Mouse (Mus musculus) embryo, embryonic 11 days (tissue): Measurements from ENCODE around the gene Pex5l.

Source experiments
- DNase-seq: peaks from one replicate; pipeline ENCODE4 v3.0.0-alpha.2; 2015

The Pex5l gene

DNA sequence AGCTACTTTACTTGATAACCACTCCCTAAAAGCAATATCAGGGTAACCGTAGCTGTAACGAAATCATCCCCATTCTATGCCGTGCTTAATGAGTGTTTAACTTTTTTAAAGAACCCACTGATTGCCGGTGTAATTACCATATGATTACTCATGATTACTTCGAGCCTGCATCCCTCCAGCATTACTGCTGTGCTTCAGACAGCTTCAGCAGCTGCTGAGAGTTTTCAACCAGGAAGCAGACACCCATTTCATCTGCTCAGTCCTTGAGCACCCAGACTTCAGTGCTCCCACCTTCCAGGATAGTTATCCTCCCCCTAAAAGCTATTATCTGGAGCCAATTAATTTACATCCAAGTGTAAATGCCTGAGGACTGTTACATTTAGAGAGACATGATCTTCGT, 218.9 kb downstream of the Pex5l start:
- DNase-seq: no peak

DNA sequence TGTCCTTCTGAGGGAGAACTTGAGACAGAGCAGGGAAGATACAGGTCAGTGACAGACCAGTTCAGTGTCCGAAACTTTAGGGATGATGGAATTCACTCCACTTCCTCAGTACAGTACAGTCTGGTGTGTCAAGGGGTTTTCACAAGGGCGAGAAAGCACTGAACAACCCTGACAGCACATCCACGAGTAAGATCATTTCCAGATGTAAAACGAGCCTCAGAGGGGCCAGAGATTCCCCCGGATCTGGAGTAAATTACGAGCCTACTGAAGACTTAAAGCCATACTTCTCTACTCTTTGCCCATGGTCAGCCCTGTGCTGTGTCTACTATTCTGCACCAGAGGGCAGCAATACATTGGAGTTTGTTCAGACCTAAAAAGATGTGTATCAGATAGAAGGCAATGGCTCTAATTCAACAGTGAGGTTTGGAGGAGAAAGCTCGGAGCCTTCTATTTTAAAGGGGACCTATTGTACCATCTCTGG, 232.9 kb downstream of the Pex5l start:
- peak; percentile 77 for DNase-seq

DNA sequence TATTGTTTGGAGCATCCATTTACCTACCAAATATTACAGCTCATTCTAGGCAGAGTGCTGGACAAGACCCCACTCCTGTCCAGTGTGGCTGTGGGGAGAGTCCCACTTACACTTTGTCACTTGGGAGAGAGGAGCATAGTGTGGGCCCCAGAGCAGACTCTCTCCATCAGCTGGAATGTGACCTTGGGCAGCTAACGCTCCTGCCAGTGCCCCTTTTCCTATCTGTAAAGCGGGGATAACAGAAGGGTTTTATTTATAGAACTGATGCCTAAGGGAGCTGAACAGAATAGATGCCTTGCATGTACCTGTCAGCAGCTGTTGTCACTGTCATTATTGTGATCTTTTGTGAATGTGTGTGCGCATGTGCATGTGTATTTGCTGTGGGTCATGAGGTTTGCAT, 234.6 kb downstream of the Pex5l start:
- no peak for DNase-seq

GRCm38 (mm10) chr3:32905850-32906779, 236.9 kb downstream of the Pex5l start:
- no peak for DNase-seq

DNA sequence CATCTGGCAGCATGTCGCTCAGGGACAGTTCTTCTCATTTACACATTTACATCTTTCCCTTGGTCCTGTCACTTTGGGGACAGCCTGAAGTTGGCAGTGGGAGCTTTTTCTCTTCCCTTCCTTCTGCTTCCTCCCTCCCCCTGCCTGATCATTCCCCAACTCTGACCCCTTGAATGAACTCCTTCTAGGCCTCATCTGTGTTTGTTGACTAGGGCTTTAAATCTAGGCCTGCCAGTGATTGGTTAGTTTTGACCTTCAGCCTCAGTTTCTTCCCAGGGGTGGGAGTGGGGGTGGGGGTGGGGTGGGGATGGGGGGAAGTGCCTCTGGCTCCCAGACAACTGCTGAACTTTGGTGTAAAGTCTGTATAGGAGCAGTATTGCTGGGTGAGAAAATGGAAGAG, 238.4 kb downstream of the Pex5l start:
- DNase-seq: no peak

- DNase-seq: no peak
Observed at GRCm38 (mm10) chr3:32903462-32903861, 239.6 kb downstream of the Pex5l start.
